Mouse (Mus musculus) neural tube, embryonic 12.5 days (tissue): ENCODE measurements at regions not wholly inside any gene's neighbourhood (a gene's known extent, or its start where the extent isn't known, plus 50 kb on each side); places are given as distances from the start of the nearest gene placed in this dataset.
A peak's percentile ranks its signal among the peaks of the same experiment; 100 is the strongest.
"Not testable (repeated sequence)": the region's sequence is repeated elsewhere in the genome, so short reads cannot be mapped to it uniquely, and the experiment has no call there.

ENCODE experiments used
- ATAC-seq: fragments of 200-750 bp; cut with Nextera tagmentation; 2 replicates; pipeline ENCODE4 v1.8.0; 2017; ENCODE audit warnings: low read depth, mild to moderate bottlenecking, moderate TSS enrichment, moderate library complexity; ENCODE audit not compliant: low FRiP score
- H3K27ac ChIP-seq: fragments of 300-500 bp; sonication (generic); 2 replicates; pipeline ENCODE4 v1.5.1; 2016
- H3K27me3 ChIP-seq: fragments of 300-500 bp; sonication (generic); replicated peaks from 2 replicates; pipeline ENCODE4 v1.6.1; 2016; ENCODE audit warnings: mild to moderate bottlenecking
- H3K36me3 ChIP-seq: fragments of 300-500 bp; sonication (generic); 2 replicates; pipeline ENCODE4 v1.6.1; 2016; ENCODE audit warnings: mild to moderate bottlenecking
- H3K4me1 ChIP-seq: fragments of 300-500 bp; sonication (generic); 2 replicates; pipeline ENCODE4 v1.6.1; 2016
- H3K4me2 ChIP-seq: fragments of 300-500 bp; sonication (generic); replicated peaks from 2 replicates; pipeline ENCODE4 v1.6.1; 2016; ENCODE audit warnings: mild to moderate bottlenecking
- H3K4me3 ChIP-seq: fragments of 300-500 bp; sonication (generic); 2 replicates; pipeline ENCODE4 v1.5.1; 2016
- H3K9ac ChIP-seq: fragments of 300-500 bp; sonication (generic); 2 replicates; pipeline ENCODE4 v1.6.1; 2016; ENCODE audit warnings: mild to moderate bottlenecking
- H3K9me3 ChIP-seq: fragments of 300-500 bp; sonication (generic); 2 replicates; pipeline ENCODE4 v1.6.1; 2016; ENCODE audit warnings: mild to moderate bottlenecking
- WGBS: fragments of 180-500 bp; shearing (Covaris S2); methylation state at CpG from one replicate; pipeline ENCODE4 v1.1.7; 2016; 5-methylcytosine and 5-hydroxymethylcytosine counted together

DNA sequence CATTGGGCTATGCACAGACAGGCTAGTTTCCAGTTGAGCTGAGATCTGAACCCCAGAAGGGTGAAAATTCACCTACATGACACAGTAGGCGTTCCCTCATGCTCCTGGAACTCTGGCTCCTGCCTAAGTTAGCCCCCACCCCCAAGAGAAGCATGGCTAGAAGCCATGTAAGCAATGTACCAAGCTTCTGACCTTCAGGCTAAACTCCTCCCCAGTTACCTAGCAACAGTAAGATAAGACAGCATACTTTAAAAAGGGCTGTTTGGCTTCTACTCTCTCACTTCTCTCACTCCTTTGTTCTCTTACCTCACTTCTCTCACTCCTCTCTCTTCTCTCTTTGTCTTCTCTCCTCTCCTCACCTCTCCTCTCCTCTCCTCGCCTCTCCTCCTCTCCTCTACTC is 629.7 kb upstream of the Prmt6 start:
- H3K36me3 ChIP-seq, H3K4me3 ChIP-seq, H3K4me1 ChIP-seq, H3K27me3 ChIP-seq, H3K27ac ChIP-seq, H3K9me3 ChIP-seq, H3K9ac ChIP-seq, H3K4me2 ChIP-seq, ATAC-seq: not testable (repeated sequence)
- WGBS = 72% methylated on average over 2 of the region's 2 CpGs

DNA sequence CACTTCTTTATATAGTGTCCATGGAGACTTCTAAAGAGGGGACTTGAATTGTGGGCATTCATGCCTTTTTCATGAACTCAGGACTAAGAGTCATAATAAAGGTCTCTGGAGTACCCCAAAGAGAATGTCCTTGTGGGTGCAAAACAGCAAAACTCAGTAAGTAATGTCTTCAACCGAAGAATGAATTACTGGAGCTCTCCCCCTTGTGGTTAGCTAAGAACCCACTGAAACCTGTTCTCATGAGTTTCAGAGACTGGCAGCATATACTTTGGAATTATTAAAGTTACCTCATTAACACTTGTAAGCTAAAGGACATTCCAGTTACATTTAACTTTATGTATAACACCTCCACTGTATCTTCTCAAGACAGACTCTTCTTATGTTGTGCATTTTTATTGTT is 615.2 kb upstream of the Prmt6 start:
- Histone ChIP-seq H3K4me2 (no peak overlapping the region), H3K4me1 (no peaks in the 10 kb centered on the region), H3K36me3 (no peaks in the 10 kb centered on the region), H3K9ac (no peak overlapping the region), H3K4me3 (no peak overlapping the region), H3K27ac (no peak overlapping the region), H3K27me3 (no peaks in the 10 kb centered on the region), H3K9me3 (no peaks in the 10 kb centered on the region)
- WGBS = 69% methylated on average over 1 of the region's 1 CpGs
- ATAC-seq = no peak

DNA sequence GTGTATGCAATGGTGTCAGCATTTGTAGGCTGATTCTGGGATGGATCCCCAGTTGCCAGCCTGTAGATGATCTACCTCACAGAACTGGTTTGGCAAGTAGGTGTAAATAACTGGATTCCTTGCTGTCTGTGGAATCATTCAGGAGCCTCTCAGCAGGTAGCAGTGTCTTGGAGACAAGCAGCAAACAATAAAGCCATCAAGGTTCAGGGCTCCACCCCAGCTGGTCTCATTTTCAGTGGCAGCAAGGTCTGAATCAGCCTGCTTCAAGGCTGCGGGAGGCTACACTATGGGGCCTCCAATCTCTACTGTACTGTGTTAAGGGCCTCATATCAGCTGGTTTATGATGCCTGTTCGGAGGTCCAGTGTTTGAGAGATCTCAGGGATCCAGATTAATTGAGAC is 596.4 kb upstream of the Prmt6 start:
- H3K4me2 ChIP-seq = no peak overlapping the region
- H3K4me3 ChIP-seq = no peak overlapping the region
- H3K4me1 ChIP-seq = no peaks in the 10 kb centered on the region
- H3K27ac ChIP-seq = no peak overlapping the region
- no peaks in the 10 kb centered on the region for H3K9me3 ChIP-seq
- H3K27me3 ChIP-seq = no peaks in the 10 kb centered on the region
- no peak overlapping the region for H3K9ac ChIP-seq
- 62% methylated on average over 2 of the region's 2 CpGs for WGBS
- ATAC-seq = no peak
- H3K36me3 ChIP-seq = no peaks in the 10 kb centered on the region

DNA sequence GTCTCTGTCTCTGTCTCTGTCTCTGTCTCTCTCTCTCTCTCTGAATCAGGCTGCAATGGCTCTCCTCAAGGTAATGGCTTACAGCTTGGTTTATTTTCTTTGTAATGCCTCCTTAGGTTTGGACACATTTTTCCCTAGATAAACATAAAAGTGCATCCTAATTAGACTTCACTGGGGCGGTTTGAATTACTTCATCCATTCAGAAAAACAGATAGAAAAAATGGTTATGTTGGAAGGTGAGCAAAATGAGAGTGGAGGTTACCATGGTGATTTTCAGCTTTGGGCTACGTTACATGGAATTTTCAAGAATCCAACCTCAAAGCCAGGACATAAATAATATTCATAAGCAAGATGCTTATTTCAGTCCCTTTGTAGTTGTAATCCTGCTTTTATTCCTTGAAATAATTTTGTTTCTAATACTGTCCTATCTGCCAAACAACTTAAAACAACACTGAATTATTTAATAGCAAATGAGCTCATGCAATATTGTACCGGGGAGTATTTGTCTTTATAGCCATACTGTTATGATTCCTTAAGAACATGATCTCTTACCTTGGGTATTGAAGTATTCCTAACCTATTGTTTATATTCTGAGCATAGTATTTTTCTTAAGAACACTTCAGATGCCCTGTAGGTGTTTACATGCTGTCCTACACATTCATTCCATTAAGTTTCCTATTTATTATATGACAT is 570.1 kb upstream of the Prmt6 start:
- Histone ChIP-seq H3K36me3 (no peaks in the 10 kb centered on the region), H3K4me1 (no peaks in the 10 kb centered on the region), H3K27ac (no peak overlapping the region), H3K9me3 (no peaks in the 10 kb centered on the region), H3K4me3 (no peak overlapping the region), H3K9ac (no peak overlapping the region), H3K27me3 (no peaks in the 10 kb centered on the region), H3K4me2 (no peak overlapping the region)
- 77% methylated on average over 3 of the region's 3 CpGs for WGBS
- no peak for ATAC-seq

DNA sequence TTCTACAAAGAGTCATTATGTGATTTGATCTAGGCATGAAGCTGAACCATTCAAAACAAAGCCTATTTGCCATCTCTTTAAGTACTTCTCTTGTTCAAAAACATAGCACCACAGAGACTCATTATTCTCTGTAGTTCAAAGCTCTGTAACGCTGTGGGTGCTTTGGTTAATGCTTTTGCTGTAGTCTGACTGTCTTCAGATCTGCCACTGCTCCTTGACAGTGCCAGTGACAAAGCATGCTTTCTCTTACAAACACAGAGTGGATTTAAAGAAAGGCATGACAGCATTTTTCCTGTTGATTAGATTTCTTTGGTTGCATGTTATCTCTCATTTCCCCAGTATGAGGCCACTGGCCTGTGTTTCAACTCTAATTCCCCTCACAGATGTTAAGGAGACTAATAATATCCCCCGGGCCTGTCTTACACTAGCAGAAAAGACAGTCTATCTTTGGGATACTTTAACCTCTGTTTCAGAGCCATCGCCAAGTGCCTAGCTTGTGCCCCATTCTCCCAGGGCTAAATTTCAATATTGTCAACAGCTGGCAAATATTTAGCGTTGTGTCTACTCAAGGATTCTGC is 538.3 kb upstream of the Prmt6 start:
- ATAC-seq = 0 out of 2 replicates have a peak, but pooled peaks have one; percentile 41
- Histone ChIP-seq H3K9ac (no peak overlapping the region), H3K4me3 (no peak overlapping the region), H3K9me3 (no peaks in the 10 kb centered on the region), H3K27ac (no peak overlapping the region), H3K4me1 (peaks cover 4% of the 10 kb centered on the region; the same call in 1 of the 2 replicates), H3K27me3 (no peaks in the 10 kb centered on the region), H3K36me3 (no peaks in the 10 kb centered on the region), H3K4me2 (no peak overlapping the region)
- WGBS = 45% methylated on average over 4 of the region's 4 CpGs

DNA sequence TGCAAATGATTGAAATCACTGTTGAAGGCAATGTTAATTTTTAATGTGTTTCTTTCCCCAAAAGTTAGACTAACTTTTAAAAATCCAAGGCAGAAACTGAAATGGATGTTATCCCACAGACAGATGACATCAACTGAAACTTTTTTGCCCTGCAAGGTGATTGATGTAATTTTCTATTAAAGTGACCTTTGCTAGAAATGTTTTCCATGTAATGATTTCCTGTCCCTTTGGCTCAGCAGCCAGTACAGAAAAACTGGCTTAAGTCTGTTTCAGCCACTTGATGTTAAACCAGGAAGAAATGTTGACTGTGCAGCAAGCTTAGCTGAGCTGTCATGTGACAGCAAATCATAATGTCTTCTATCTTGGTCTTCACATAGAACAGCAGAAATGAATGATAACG is 504.5 kb upstream of the Prmt6 start:
- Histone ChIP-seq H3K9ac (no peak overlapping the region), H3K27me3 (no peaks in the 10 kb centered on the region), H3K27ac (no peak overlapping the region), H3K4me1 (no peaks in the 10 kb centered on the region), H3K36me3 (no peaks in the 10 kb centered on the region), H3K4me2 (no peak overlapping the region), H3K4me3 (no peak overlapping the region), H3K9me3 (no peaks in the 10 kb centered on the region)
- 98% methylated on average over 1 of the region's 1 CpGs for WGBS
- no peak for ATAC-seq

DNA sequence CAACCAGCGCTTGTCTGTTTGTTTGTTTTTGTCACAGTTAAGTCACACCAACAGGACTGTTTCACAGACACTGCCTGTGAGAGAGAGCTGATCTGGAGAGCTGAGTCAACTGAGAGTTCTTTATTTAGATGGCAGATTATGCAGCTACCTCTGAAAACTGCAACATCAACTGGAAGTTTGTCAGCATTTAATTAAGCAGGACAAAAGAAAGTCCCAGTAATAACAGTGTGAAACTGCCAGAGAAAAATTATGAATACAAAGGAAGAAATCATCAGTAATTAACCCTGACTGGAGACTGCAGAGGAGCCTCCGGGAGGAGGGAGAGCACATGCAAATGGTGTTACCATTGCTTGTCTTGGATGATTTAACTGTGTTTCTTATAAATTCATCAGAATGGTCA is 495.5 kb upstream of the Prmt6 start:
- Histone ChIP-seq H3K27ac (no peak overlapping the region), H3K9ac (no peak overlapping the region), H3K27me3 (no peaks in the 10 kb centered on the region), H3K9me3 (no peaks in the 10 kb centered on the region), H3K4me2 (no peak overlapping the region), H3K4me1 (no peaks in the 10 kb centered on the region), H3K4me3 (no peak overlapping the region), H3K36me3 (no peaks in the 10 kb centered on the region)
- 56% methylated on average over 2 of the region's 2 CpGs for WGBS
- no peak for ATAC-seq

DNA sequence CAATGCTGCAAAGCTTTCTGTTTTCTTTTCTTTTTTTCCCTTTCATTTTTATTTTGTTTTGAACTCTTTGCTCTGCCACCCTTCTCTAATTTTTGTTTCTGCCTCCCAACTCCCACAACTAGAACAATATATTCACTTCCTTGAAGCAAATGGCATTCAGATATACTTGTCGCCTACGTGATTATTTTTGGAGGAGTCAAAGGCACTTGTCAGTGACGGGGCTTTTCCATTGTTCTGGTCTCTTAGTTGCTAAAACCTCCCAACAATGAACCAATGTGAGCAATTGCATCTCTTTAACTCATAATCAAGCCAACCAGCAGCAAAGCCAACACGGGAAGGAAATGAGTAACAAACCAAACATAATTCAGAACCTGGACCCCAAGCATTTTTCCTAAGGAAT is 449.3 kb upstream of the Prmt6 start:
- Histone ChIP-seq H3K4me3 (no peak overlapping the region), H3K36me3 (no peaks in the 10 kb centered on the region), H3K27ac (no peak overlapping the region), H3K4me2 (no peak overlapping the region), H3K4me1 (no peaks in the 10 kb centered on the region), H3K9ac (no peak overlapping the region), H3K9me3 (no peaks in the 10 kb centered on the region), H3K27me3 (no peaks in the 10 kb centered on the region)
- WGBS = 22% methylated on average over 4 of the region's 4 CpGs
- no peak for ATAC-seq

DNA sequence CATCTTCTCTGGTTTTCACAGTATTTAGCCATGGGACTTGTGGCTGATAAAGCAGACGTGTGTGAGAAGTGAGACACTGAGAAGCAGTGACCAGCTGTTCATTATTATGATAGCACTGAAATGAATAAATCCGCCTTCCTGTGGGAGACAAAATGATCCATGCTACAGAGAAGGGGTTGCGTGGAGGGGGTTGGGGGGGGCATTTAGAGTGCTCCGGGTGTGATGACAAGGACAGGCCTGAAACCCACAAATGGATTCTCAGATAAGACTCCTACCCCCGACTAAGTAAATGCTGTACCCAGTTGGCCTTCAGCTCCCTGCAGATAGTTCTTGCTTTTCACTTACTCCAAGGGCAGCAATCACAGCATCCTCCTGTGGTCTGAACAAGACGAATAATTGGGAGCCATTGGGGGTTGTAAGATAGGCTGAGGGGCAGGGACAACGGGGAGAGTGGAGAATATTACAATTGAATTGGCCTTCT is 416.8 kb upstream of the Prmt6 start:
- WGBS = 57% methylated on average over 7 of the region's 7 CpGs
- no peak overlapping the region for H3K27ac ChIP-seq
- peak; percentile 25; the same call in 1 of the 2 replicates for ATAC-seq
- no peak overlapping the region for H3K4me2 ChIP-seq
- no peaks in the 10 kb centered on the region for H3K27me3 ChIP-seq
- H3K4me3 ChIP-seq = no peak overlapping the region
- no peaks in the 10 kb centered on the region for H3K4me1 ChIP-seq
- no peak overlapping the region for H3K9ac ChIP-seq
- no peaks in the 10 kb centered on the region for H3K9me3 ChIP-seq
- no peaks in the 10 kb centered on the region for H3K36me3 ChIP-seq

DNA sequence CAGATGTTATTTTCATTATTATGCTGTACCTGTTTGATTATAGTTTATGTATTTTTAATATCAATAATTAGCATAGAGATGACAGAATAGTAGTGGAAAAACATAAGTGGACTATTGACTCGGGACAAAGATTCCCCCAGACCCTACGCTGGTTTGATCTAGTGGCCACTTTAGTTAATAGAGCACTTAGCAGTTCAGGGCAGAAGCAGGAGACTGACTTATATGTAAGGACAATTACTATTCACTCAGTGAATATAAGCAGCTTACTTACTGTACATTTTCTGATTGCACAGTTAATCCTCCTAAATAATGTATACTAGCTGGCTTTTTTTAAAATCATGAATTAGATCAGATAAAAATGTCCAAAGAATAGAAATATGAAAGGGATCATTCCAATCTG is 416.2 kb upstream of the Prmt6 start:
- H3K4me1 ChIP-seq = no peaks in the 10 kb centered on the region
- H3K9me3 ChIP-seq = no peaks in the 10 kb centered on the region
- no peak overlapping the region for H3K9ac ChIP-seq
- no peaks in the 10 kb centered on the region for H3K36me3 ChIP-seq
- no peak overlapping the region for H3K27ac ChIP-seq
- no peak overlapping the region for H3K4me3 ChIP-seq
- no peak overlapping the region for H3K4me2 ChIP-seq
- no peaks in the 10 kb centered on the region for H3K27me3 ChIP-seq
- WGBS = 78% methylated on average over 2 of the region's 2 CpGs
- ATAC-seq = no peak

DNA sequence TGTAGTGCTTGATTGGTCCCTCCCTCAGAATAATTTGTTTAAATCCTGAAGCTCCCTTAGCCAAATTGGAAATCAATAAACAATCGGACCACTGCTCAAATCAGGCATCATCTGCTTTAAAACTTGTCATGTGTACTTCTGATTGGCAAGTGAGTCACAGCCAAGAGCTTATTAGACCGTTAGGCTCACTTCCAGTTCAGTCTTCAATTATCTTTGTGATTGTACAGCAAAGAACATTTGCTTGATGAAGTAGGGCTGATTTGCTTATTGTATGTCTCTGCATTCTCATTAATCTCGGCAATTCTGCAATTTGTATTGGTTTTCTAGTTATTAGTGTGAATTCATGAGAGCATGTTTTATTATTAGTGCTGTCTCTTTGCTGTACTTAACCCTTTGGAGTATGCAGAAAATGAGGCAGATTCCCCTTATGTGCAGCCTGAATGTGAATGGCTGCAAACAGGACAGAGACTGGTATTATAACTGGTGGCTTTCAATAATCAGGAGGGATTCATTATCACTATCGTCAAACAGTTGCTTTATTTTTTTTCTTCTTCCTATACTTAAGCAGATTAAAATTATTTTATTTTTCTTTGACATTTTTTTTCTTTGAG is 406.8 kb upstream of the Prmt6 start:
- WGBS = 78% methylated on average over 4 of the region's 4 CpGs
- Histone ChIP-seq H3K27ac (no peak overlapping the region), H3K4me1 (no peaks in the 10 kb centered on the region), H3K36me3 (no peaks in the 10 kb centered on the region), H3K4me3 (no peak overlapping the region), H3K27me3 (no peaks in the 10 kb centered on the region), H3K4me2 (no peak overlapping the region), H3K9ac (no peak overlapping the region), H3K9me3 (no peaks in the 10 kb centered on the region)
- ATAC-seq = no peak

DNA sequence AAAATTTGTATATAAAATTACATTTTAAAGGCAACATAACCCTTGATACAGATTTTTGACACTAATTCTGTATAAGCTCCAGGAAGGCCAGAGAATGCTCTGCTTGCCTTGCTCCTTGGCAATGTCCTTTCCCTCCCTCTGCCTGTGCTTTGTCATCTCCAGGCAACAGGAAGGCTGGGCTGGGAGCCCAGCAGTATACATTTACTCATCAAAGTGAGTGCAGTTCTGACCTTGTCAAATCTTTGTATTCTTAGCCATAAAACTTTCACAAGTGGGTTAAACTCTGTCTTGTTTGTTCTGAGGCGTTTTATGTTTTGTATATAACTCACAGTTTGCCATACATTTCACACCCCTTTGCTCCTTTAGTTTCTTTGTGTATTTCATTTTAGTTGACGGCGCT is 375.5 kb upstream of the Prmt6 start:
- Histone ChIP-seq H3K9ac (no peak overlapping the region), H3K4me2 (no peak overlapping the region), H3K36me3 (no peaks in the 10 kb centered on the region), H3K4me1 (no peaks in the 10 kb centered on the region), H3K4me3 (no peak overlapping the region), H3K9me3 (no peaks in the 10 kb centered on the region), H3K27me3 (no peaks in the 10 kb centered on the region), H3K27ac (no peak overlapping the region)
- WGBS = 55% methylated on average over 3 of the region's 3 CpGs
- ATAC-seq = no peak
